Mouse (Mus musculus) liver, adult (tissue): ENCODE measurements around the gene Dmrtc1b.
"Not testable (repeated sequence)": the region's sequence is repeated elsewhere in the genome, so short reads cannot be mapped to it uniquely, and the experiment has no call there.

Experiments
- GATA4 ChIP-seq: IDR thresholded peaks from 2 replicates; pipeline ENCODE4 v1.6.1; 2014; ENCODE audit warnings: mild to moderate bottlenecking, low read length; ENCODE audit not compliant: insufficient replicate concordance

The Dmrtc1b gene

GRCm38 (mm10) chrX:102707535-102707934 is at the start of gene Dmrtc1b, which contains the start of gene Gm9112:
Gene Dmrtc1b (plus strand): TSS chrX:102707865.
Gene Gm9112 (minus strand): TSS chrX:102707635.
- not testable (repeated sequence) for TF ChIP-seq GATA4

GRCm38 (mm10) chrX:102660712-102661111 is 47.0 kb upstream of the Dmrtc1b start:
- TF ChIP-seq GATA4: no peak

GRCm38 (mm10) chrX:102666641-102667040 is 41.0 kb upstream of the Dmrtc1b start:
- TF ChIP-seq GATA4: no peak

- not testable (repeated sequence) for TF ChIP-seq GATA4
Observed at GRCm38 (mm10) chrX:102686872-102687271, 20.8 kb upstream of the Dmrtc1b start, which contains the start of gene Gm3880. Gene Gm3880 (minus strand): TSS chrX:102686972.
